Mouse (Mus musculus) cerebellum, adult 2 months (tissue): ENCODE data around the gene Fgd2. TPM values are rescaled to one million over a fixed set of nuclear protein-coding genes. Genes with fewer than 3 reads are reported as not detected.

Experiments
- DNase-seq, 2 experiments: peaks; one replicate each; pipeline ENCODE4 v3.0.0; 2021
- H3K27ac ChIP-seq: fragments of 200-500 bp; 2 replicates; pipeline ENCODE4 v1.5.1; 2012; ENCODE audit warnings: low read length, control low read depth, inconsistent platforms; ENCODE audit not compliant: insufficient read depth
- H3K27me3 ChIP-seq: fragments of 200-500 bp; 2 replicates; pipeline ENCODE4 v1.6.1; 2012; ENCODE audit warnings: inconsistent platforms, mild to moderate bottlenecking, low read length, moderate library complexity; ENCODE audit not compliant: control insufficient read depth, insufficient read depth
- H3K4me1 ChIP-seq: fragments of 200-500 bp; 2 replicates; pipeline ENCODE4 v1.6.1; 2011; ENCODE audit warnings: low read length; ENCODE audit not compliant: control insufficient read depth, insufficient read depth
- H3K4me3 ChIP-seq: fragments of 200-500 bp; replicated peaks from 2 replicates; pipeline ENCODE3; 2011; ENCODE audit warnings: mild to moderate bottlenecking, low read depth, low read length, control low read depth; ENCODE audit not compliant: insufficient read depth
- CTCF ChIP-seq: fragments of 200-500 bp; IDR thresholded peaks from 2 replicates; pipeline ENCODE4 v1.5.1; 2011; ENCODE audit warnings: low read depth, mild to moderate bottlenecking, control low read depth, low read length, moderate library complexity, borderline replicate concordance; ENCODE audit not compliant: insufficient read depth
- POLR2A ChIP-seq: fragments of 200-500 bp; IDR thresholded peaks from 2 replicates; pipeline ENCODE4 v1.6.1; 2011; ENCODE audit warnings: low read length, control low read depth, borderline replicate concordance; ENCODE audit not compliant: insufficient read depth
- WGBS: fragments of 180-500 bp; shearing (Covaris S2); methylation state at CpG from one replicate; pipeline ENCODE4 v1.1.7; 2018; 5-methylcytosine and 5-hydroxymethylcytosine counted together
- polyA plus RNA-seq: library from polyadenylated mRNA; depleted of rRNA; stranded (reverse); fragments of >200 nt; gene quantifications from 2 replicates; pipeline ENCODE4 v1.2.3, GENCODE M21; 2012

Fgd2 gene
- polyA plus RNA-seq, 1 experiment, result 5.9 TPM

DNA sequence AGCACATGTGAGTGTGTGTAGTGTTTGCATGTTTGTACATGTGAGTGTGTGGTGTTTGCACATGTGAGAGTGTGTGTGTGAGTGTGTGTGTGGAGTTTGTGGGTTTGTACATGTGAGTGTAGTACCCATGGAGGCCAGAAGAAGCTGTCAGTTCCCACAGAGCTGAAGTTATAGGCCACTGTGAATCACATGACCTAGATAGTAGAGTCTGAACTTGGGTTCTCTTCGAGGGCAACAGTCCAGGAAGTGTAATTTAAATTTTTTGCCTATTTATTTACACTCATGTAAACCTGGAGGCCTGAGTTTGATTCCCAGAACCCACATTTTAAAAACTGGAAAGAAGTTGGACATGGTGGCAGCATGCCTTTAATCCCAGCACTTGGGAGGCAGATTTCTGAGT is 42.5 kb downstream of the Fgd2 start:
- H3K4me3 ChIP-seq, result no peak overlapping the region
- no peak for TF ChIP-seq POLR2A
- TF ChIP-seq CTCF, result no peak
- no peak for DNase-seq
- no peak overlapping the region for H3K27ac ChIP-seq
- WGBS, result 82% methylated on average over 1 of the region's 1 CpGs
- H3K27me3 ChIP-seq, result no peaks in the 10 kb centered on the region
- H3K4me1 ChIP-seq, result peaks cover under 1% of the 10 kb centered on the region; the same call in 1 of the 2 replicates

DNA sequence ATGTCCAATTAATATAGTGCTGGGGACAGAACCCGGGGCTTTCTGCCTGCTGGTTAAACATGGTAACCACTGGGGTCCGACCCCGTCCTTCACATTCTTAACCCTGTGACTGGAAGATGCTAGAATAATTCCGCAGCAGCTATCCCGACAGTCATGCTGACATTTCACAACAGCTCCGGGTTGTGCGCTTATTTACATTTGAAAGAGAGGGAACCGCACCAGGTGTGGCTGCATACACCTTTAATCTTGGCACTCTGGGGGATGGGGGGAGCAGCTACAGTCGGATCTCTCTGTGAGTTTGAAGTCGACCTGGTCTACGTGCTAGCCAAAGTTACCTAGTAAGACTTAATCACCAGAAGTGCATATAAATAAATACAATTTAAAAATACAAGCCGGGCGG is 44.8 kb downstream of the Fgd2 start:
- Histone ChIP-seq H3K4me1 (no peaks in the 10 kb centered on the region), H3K27me3 (no peaks in the 10 kb centered on the region), H3K4me3 (no peak overlapping the region), H3K27ac (no peak overlapping the region)
- TF ChIP-seq POLR2A (no peak), CTCF (no peak)
- 62% methylated on average over 13 of the region's 13 CpGs for WGBS
- DNase-seq, result no peak

DNA sequence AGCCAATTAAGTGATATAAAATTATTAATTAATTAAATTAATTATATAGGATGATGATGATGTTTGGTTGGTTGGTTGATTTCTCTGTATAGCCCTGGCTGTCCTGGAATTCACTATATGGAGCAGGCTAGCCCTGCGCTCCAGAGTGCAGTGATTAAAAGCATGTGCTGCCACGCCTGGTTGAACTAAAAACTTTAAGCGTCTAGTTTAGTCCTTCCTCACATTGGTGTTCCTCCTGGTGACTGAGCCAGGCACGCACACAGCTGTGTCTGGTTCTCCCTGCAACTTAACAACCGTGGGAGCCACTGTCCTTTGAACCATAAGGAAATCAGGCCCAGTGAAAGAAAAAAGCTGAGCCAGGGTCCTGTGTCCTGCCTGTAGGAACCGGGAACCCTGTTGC is 45.4 kb downstream of the Fgd2 start:
- TF ChIP-seq CTCF (no peak), POLR2A (no peak)
- Histone ChIP-seq H3K27ac (no peak overlapping the region), H3K27me3 (no peaks in the 10 kb centered on the region), H3K4me3 (no peak overlapping the region), H3K4me1 (no peaks in the 10 kb centered on the region)
- WGBS, result 54% methylated on average over 6 of the region's 6 CpGs
- DNase-seq, result no peak

DNA sequence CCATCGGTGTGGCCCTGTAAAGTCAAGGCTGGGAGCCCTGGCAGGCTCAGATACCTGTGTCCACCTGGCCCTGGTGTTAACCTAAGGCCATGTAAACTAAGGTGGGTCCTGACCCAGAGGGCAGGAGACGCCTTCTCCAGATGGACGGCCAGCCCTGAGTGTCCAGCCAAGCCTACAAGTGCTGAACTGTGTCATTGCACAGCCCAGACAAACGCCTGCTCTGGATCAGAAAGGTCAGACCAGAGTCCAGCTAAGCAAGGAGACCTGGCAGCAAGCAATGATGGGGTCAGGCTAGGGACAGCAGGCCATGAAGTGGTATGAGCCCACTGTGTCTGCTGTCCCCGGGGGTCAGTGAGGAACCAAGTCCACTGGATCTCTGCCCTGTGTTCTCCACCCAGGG is 46.7 kb downstream of the Fgd2 start:
- Histone ChIP-seq H3K27ac (no peak overlapping the region), H3K4me1 (no peaks in the 10 kb centered on the region), H3K4me3 (no peak overlapping the region), H3K27me3 (no peaks in the 10 kb centered on the region)
- no peak for TF ChIP-seq POLR2A
- no peak for TF ChIP-seq CTCF
- DNase-seq, result no peak
- WGBS, result 90% methylated on average over 5 of the region's 5 CpGs

DNA sequence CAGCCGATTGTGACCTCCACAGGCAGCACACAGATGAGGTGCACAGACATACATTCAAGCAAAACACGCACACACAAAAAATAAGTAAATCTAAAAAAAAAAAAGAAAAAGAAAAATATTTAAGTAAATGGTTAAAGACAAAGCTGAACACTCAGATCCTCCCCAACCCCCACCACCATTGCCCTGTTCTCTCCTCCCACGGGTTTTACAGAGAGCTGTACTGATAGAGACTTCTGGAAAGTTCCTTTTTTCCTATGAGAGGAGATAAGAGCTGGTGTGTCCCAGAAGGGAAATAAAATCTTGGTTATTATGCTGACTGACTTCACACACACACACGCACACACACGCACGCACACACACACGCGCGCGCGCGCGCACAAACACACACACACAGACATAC is 47.6 kb downstream of the Fgd2 start:
- DNase-seq, result no peak
- Histone ChIP-seq H3K27me3 (no peaks in the 10 kb centered on the region), H3K4me3 (no peak overlapping the region), H3K4me1 (no peaks in the 10 kb centered on the region), H3K27ac (no peak overlapping the region)
- no peak for TF ChIP-seq POLR2A
- no peak for TF ChIP-seq CTCF
- 97% methylated on average over 13 of the region's 13 CpGs for WGBS

DNA sequence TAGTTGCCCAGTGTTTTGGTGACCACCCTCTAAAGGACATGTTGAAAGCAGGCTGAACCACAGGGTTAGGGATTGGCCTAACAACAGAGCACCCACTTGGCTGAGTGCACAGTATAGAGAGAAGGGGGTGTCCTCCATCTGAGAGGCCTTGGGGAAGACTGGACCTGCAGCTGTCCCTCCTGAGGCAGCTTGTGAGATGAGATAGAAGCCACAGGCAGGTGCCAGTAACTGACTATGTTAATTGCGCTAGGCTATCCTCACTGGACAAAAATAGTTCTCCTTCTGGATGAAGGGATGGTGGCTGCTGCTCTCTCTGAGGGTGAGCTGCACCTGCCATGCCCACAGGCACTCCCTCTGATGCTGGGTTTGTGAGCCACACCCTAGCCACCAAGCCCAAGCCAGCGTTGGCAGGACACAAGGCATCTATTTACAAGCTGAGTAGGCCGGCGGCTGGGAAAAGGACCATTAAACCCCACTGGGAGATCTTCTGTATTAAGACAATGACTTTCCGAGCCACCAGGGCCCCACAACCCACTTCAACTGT is 49.2 kb downstream of the Fgd2 start:
- DNase-seq, result no peak
- H3K4me1 ChIP-seq, result no peaks in the 10 kb centered on the region
- H3K27ac ChIP-seq, result no peak overlapping the region
- no peak overlapping the region for H3K4me3 ChIP-seq
- WGBS, result 36% methylated on average over 5 of the region's 5 CpGs
- no peaks in the 10 kb centered on the region for H3K27me3 ChIP-seq
- TF ChIP-seq CTCF (no peak), POLR2A (no peak)

DNA sequence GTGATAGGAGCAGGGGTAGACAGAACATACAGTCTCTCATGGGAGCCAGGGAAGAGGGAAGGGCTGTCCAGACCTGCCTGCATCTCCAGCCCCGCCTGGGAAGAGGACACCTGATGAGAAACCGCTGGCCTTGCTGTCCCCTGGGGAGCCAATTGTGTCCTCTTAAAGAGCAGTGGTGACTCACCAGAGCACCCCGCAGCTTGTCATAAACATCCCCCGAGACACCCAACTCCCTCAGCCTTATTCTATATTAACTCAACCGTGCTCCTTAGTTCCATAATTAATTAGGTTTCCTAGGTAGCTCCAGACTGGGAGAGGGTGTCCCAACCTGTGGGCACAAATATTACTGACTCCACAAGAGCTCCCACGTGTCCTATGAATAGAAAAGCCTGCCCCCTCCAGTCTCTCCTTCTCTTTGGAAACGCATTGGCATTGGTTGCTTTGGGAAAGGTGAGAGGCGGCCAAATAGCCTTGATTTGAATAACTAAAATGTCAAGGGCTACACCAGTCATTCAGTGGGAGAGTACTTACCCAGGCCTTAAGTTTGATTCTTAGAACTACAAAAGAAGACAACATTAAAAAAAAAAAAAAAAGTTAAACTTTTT is 51.2 kb downstream of the Fgd2 start:
- DNase-seq, result no peak
- Histone ChIP-seq H3K27ac (no peak overlapping the region), H3K4me3 (no peak overlapping the region), H3K4me1 (no peaks in the 10 kb centered on the region; the same call in 1 of the 2 replicates), H3K27me3 (no peaks in the 10 kb centered on the region)
- TF ChIP-seq POLR2A (no peak), CTCF (no peak)
- 53% methylated on average over 8 of the region's 8 CpGs for WGBS

DNA sequence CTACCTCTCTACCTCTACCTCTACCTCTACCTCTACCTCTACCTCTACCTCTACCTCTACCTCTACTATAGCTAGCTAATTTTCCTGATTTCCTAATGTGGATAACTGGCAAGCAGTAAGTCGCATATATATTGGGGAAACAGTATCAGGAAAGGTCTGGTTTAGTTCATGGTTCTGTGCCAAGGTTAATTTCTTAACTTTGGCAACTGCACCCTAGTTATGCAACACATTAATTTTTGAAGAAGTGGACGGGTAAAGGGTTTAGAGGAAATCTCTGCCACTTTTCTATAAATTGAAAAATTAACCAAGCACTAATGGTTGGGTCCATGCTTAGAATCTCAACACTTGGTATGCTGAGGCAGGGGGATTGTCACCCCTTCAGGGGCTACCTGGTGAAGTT is 53.9 kb downstream of the Fgd2 start:
- no peak for DNase-seq

More for the DNA sequence above, 53.9 kb downstream of the Fgd2 start:
- TF ChIP-seq POLR2A (no peak), CTCF (no peak)
- H3K4me1 ChIP-seq, result no peaks in the 10 kb centered on the region; the same call in 1 of the 2 replicates
- 93% methylated on average over 2 of the region's 2 CpGs for WGBS
- H3K27ac ChIP-seq, result no peak overlapping the region
- no peaks in the 10 kb centered on the region for H3K27me3 ChIP-seq
- no peak overlapping the region for H3K4me3 ChIP-seq
